Mouse (Mus musculus) testis, adult 2 months (tissue): ENCODE results near the gene 4930432M17Rik. TPM values are rescaled to one million over a fixed set of nuclear protein-coding genes. Genes with fewer than 3 reads are reported as not detected.

Source experiments
- H3K27ac ChIP-seq: fragments of 200-500 bp; 2 replicates; pipeline ENCODE4 v1.5.1; 2012; ENCODE audit warnings: low read depth, low read length; ENCODE audit not compliant: control insufficient read depth, insufficient read depth
- H3K27me3 ChIP-seq: fragments of 200-500 bp; 2 replicates; pipeline ENCODE4 v1.6.1; 2012; ENCODE audit warnings: mild to moderate bottlenecking, low read length, moderate library complexity; ENCODE audit not compliant: control insufficient read depth, insufficient read depth
- H3K36me3 ChIP-seq: fragments of 200-500 bp; 2 replicates; pipeline ENCODE4 v1.6.1; 2012; ENCODE audit warnings: mild to moderate bottlenecking, low read length; ENCODE audit not compliant: control insufficient read depth, insufficient read depth
- H3K4me1 ChIP-seq: fragments of 200-500 bp; 2 replicates; pipeline ENCODE4 v1.6.1; 2012; ENCODE audit warnings: low read length; ENCODE audit not compliant: control insufficient read depth, insufficient read depth
- H3K4me3 ChIP-seq: fragments of 200-500 bp; 2 replicates; pipeline ENCODE4 v1.5.1; 2012; ENCODE audit warnings: low read depth, mild to moderate bottlenecking, low read length, moderate library complexity, mixed read lengths; ENCODE audit not compliant: control insufficient read depth
- CTCF ChIP-seq: fragments of 200-500 bp; IDR thresholded peaks from 2 replicates; pipeline ENCODE4 v1.5.1; 2012; ENCODE audit warnings: low read depth, mild to moderate bottlenecking, inconsistent platforms, low read length, moderate library complexity; ENCODE audit not compliant: control insufficient read depth, insufficient read depth, insufficient replicate concordance
- POLR2A ChIP-seq: fragments of 200-500 bp; IDR thresholded peaks from 2 replicates; pipeline ENCODE4 v1.6.1; 2012; ENCODE audit warnings: low read depth, mild to moderate bottlenecking, inconsistent platforms, low read length, moderate library complexity; ENCODE audit not compliant: control insufficient read depth
- polyA plus RNA-seq: library from polyadenylated mRNA; depleted of rRNA; stranded (reverse); fragments of >200 nt; gene quantifications from 2 replicates; pipeline ENCODE4 v1.2.3, GENCODE M21; 2012

The 4930432M17Rik gene
- polyA plus RNA-seq, 1 experiment, result not detected

- Histone ChIP-seq H3K4me3 (no peak overlapping the region), H3K27ac (peak overlapping the region; percentile 61), H3K4me1 (no peaks in the 10 kb centered on the region), H3K36me3 (no peaks in the 10 kb centered on the region), H3K27me3 (no peaks in the 10 kb centered on the region)
- TF ChIP-seq CTCF (no peak), POLR2A (no peak)
Observed at GRCm38 (mm10) chr3:121636748-121637147, 33.8 kb upstream of the 4930432M17Rik start.

- no peaks in the 10 kb centered on the region for H3K4me1 ChIP-seq
- no peaks in the 10 kb centered on the region for H3K36me3 ChIP-seq
- H3K4me3 ChIP-seq, result no peak overlapping the region
- TF ChIP-seq CTCF (no peak), POLR2A (no peak)
- no peaks in the 10 kb centered on the region for H3K27me3 ChIP-seq
- no peak overlapping the region for H3K27ac ChIP-seq
Observed at GRCm38 (mm10) chr3:121637792-121638191, 32.8 kb upstream of the 4930432M17Rik start.

GRCm38 (mm10) chr3:121638241-121638640 lies 32.3 kb upstream of the 4930432M17Rik start:
- Histone ChIP-seq H3K36me3 (no peaks in the 10 kb centered on the region), H3K4me3 (no peak overlapping the region), H3K4me1 (no peaks in the 10 kb centered on the region), H3K27me3 (no peaks in the 10 kb centered on the region), H3K27ac (no peak overlapping the region)
- no peak for TF ChIP-seq CTCF

DNA sequence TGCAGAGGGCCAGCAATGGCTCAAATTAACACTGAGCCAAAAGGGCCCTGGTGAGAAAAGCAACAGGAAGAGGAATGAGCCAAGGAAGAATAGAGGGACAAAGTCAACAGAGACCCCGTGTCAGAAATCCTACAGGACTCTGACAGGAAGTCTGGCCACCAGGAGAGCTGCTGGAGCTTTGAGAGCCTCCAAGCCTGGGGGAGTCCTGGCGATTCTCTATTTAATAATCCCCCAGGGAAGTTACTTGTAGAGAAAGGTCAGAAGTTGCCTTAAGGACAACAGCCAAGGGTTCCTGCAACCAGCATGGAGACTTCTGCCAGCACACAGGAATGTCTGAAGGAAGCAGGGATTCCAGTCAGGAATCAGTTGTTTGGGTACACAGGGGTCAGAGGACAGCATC lies 30.0 kb upstream of the 4930432M17Rik start:
- no peaks in the 10 kb centered on the region for H3K36me3 ChIP-seq
- TF ChIP-seq POLR2A, result no peak
- no peak for TF ChIP-seq CTCF
- no peak overlapping the region for H3K27ac ChIP-seq

GRCm38 (mm10) chr3:121643236-121643635 lies 27.3 kb upstream of the 4930432M17Rik start:
- Histone ChIP-seq H3K27ac (no peak overlapping the region), H3K4me3 (no peak overlapping the region), H3K27me3 (no peaks in the 10 kb centered on the region), H3K36me3 (no peaks in the 10 kb centered on the region), H3K4me1 (no peaks in the 10 kb centered on the region)
- TF ChIP-seq CTCF (no peak), POLR2A (no peak)

More for the DNA sequence above, 30.0 kb upstream of the 4930432M17Rik start:
- Histone ChIP-seq H3K4me3 (no peak overlapping the region), H3K27me3 (no peaks in the 10 kb centered on the region), H3K4me1 (no peaks in the 10 kb centered on the region)

GRCm38 (mm10) chr3:121645447-121645846 lies 25.1 kb upstream of the 4930432M17Rik start:
- Histone ChIP-seq H3K27ac (peak overlapping the region; percentile 21; the same call in 1 of the 2 replicates), H3K4me3 (no peak overlapping the region), H3K27me3 (no peaks in the 10 kb centered on the region), H3K4me1 (no peaks in the 10 kb centered on the region), H3K36me3 (no peaks in the 10 kb centered on the region)
- TF ChIP-seq POLR2A (no peak), CTCF (no peak)

DNA sequence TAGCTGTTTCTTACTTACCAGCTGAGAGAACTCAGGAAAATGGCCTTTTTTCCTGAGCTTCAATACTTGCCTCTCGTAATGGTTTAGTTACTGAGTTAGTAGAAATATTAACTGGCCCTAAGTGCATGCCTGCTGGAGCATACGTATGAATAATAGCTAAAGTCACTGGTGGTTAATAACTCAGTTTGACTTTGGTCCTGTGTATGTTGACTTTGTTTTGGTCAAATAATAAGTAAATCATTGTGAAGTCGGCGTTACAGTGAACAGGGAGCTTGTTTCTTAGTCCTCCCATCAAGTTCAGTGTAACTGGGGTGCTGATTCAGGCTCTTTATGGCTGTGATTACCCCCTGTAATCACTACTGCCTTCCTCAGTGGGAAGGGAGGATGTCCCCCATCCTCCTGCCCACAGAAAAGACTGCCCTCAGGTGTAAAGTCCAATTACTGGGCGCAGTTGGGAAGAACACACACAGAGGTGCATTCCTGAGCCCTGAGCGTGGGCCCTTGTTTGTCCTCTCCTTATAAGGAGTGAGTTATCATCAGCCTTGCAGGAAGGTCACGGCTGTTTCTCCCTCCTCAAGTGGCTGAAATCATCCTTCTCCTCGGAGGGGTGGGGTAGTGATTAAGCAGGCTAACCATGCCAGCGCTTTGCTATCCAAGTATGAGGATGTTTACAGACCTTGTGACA lies 24.1 kb upstream of the 4930432M17Rik start:
- Histone ChIP-seq H3K4me3 (no peak overlapping the region), H3K27ac (peak overlapping the region; percentile 69), H3K36me3 (no peaks in the 10 kb centered on the region), H3K4me1 (no peaks in the 10 kb centered on the region; the same call in 1 of the 2 replicates), H3K27me3 (no peaks in the 10 kb centered on the region)
- TF ChIP-seq POLR2A (no peak), CTCF (no peak)
